Mouse (Mus musculus): ENCODE results near the gene Ndrg2. TPM values are rescaled to one million over a fixed set of nuclear protein-coding genes. Genes with fewer than 3 reads are reported as not detected.
"Not testable (repeated sequence)": the region's sequence is repeated elsewhere in the genome, so short reads cannot be mapped to it uniquely, and the experiment has no call there.

Ndrg2 gene
- polyA plus RNA-seq, 1 experiment: 24.7 TPM

- Histone ChIP-seq H3K4me3 (ENCODE audit: insufficient read depth, poor library complexity, severe bottlenecking) (no peak overlapping the region), H3K79me2 (ENCODE audit: control insufficient read depth, insufficient read depth) (no peaks in the 10 kb centered on the region), H3K79me3 (ENCODE audit: low read depth) (no peaks in the 10 kb centered on the region), H3K27me3 (ENCODE audit: control insufficient read depth, insufficient read depth, insufficient read length) (no peaks in the 10 kb centered on the region), H3ac (ENCODE audit: control insufficient read depth, insufficient read length, low read depth) (no peak overlapping the region), H3K36me3 (ENCODE audit: control insufficient read depth, insufficient read depth) (no peaks in the 10 kb centered on the region)
- TF ChIP-seq FOSL1 (IDR thresholded peaks at IDR 0.05; ENCODE audit: insufficient read depth, low read length, poor library complexity, severe bottlenecking): no peak
These were observed 15.5 kb upstream of the Ndrg2 start for GRCm38 (mm10) chr14:51929309-51929943.

GRCm38 (mm10) chr14:51926930-51927329 lies 13.0 kb upstream of the Ndrg2 start:
- H3ac ChIP-seq (ENCODE audit: control insufficient read depth, insufficient read length, low read depth); H3K79me2 ChIP-seq (ENCODE audit: control insufficient read depth, insufficient read depth); H3K27me3 ChIP-seq (ENCODE audit: control insufficient read depth, insufficient read depth, insufficient read length); H3K79me3 ChIP-seq (ENCODE audit: low read depth); H3K36me3 ChIP-seq (ENCODE audit: control insufficient read depth, insufficient read depth); H3K4me3 ChIP-seq (ENCODE audit: insufficient read depth, poor library complexity, severe bottlenecking): not testable (repeated sequence)

DNA sequence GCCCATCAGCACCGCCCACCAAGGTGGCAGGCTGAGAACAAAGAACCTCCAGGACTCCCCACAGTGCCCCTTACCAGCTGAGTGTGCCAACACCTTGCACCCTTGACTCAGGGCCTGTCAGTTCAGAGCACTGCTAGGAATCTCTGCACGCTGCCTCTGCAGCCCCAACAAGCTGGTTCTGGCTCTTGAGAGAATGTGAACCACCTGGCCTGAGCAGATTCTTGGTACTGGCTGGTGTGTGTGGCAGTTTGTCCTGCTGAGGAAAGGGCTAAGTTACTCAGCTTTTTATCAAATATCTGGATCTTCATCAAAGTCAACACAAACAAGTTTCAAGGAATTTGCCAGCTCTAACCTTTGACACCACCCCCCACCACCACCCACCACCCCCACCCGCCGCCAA lies 9.5 kb upstream of the Ndrg2 start:
- H3ac ChIP-seq (ENCODE audit: control insufficient read depth, insufficient read length, low read depth): no peak overlapping the region
- no peaks in the 10 kb centered on the region for H3K36me3 ChIP-seq (ENCODE audit: control insufficient read depth, insufficient read depth)
- H3K27me3 ChIP-seq (ENCODE audit: control insufficient read depth, insufficient read depth, insufficient read length): peaks cover 6% of the 10 kb centered on the region
- H3K4me3 ChIP-seq (ENCODE audit: insufficient read depth, poor library complexity, severe bottlenecking): no peak overlapping the region
- no peaks in the 10 kb centered on the region for H3K79me2 ChIP-seq (ENCODE audit: control insufficient read depth, insufficient read depth)
- H3K79me3 ChIP-seq (ENCODE audit: low read depth): no peaks in the 10 kb centered on the region
- no peak for TF ChIP-seq MYOG (IDR thresholded peaks at IDR 0.05; ENCODE audit: control insufficient read depth, extremely low read depth, insufficient read length)
- TF ChIP-seq CTCF (IDR thresholded peaks at IDR 0.05; ENCODE audit: control insufficient read depth, insufficient read depth, insufficient read length): no peak
- no peak for TF ChIP-seq MYOD1 (IDR thresholded peaks at IDR 0.05; ENCODE audit: control insufficient read depth, insufficient read length, low read depth)
- TF ChIP-seq FOSL1 (IDR thresholded peaks at IDR 0.05; ENCODE audit: insufficient read depth, low read length, poor library complexity, severe bottlenecking): no peak
- no peak for TF ChIP-seq USF1 (IDR thresholded peaks at IDR 0.05; ENCODE audit: low read depth)
- TF ChIP-seq CEBPB (IDR thresholded peaks at IDR 0.05; ENCODE audit: low read depth): no peak
- no peak for TF ChIP-seq MAX (IDR thresholded peaks at IDR 0.05)

DNA sequence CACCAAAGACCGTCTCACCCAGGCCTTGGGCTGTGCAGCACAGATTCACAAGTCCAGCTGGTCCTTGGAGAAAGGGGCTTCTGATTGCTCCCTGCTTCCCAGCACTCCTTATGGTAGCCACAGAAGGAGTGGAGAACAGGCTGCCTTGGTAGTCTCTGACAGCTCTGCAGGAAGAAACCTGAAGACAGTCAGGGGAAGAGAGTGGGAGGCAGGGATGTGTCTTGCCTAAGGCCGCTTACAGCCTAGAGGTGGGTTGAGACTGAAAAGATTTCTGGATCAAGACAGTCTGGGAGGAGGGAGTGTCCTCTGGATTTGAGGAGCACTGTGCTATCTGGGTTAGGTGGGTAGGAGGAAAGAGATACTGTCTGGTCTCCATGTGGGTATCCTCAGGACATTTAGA lies 9.0 kb upstream of the Ndrg2 start:
- TF ChIP-seq CTCF (IDR thresholded peaks at IDR 0.05; ENCODE audit: control insufficient read depth, insufficient read depth, insufficient read length) (no peak), FOSL1 (IDR thresholded peaks at IDR 0.05; ENCODE audit: insufficient read depth, low read length, poor library complexity, severe bottlenecking) (no peak), MYOG (IDR thresholded peaks at IDR 0.05; ENCODE audit: control insufficient read depth, extremely low read depth, insufficient read length) (no peak), USF1 (IDR thresholded peaks at IDR 0.05; ENCODE audit: low read depth) (no peak), MAX (IDR thresholded peaks at IDR 0.05) (no peak), MYOD1 (IDR thresholded peaks at IDR 0.05; ENCODE audit: control insufficient read depth, insufficient read length, low read depth) (no peak), CEBPB (IDR thresholded peaks at IDR 0.05; ENCODE audit: low read depth) (no peak)
- Histone ChIP-seq H3K4me3 (ENCODE audit: insufficient read depth, poor library complexity, severe bottlenecking) (no peak overlapping the region), H3K27me3 (ENCODE audit: control insufficient read depth, insufficient read depth, insufficient read length) (peaks cover 6% of the 10 kb centered on the region), H3K79me2 (ENCODE audit: control insufficient read depth, insufficient read depth) (no peaks in the 10 kb centered on the region), H3K79me3 (ENCODE audit: low read depth) (no peaks in the 10 kb centered on the region), H3K36me3 (ENCODE audit: control insufficient read depth, insufficient read depth) (no peaks in the 10 kb centered on the region), H3ac (ENCODE audit: control insufficient read depth, insufficient read length, low read depth) (no peak overlapping the region)

- no peaks in the 10 kb centered on the region for H3K79me2 ChIP-seq (ENCODE audit: control insufficient read depth, insufficient read depth)
- TF ChIP-seq MAX (IDR thresholded peaks at IDR 0.05) (no peak), CEBPB (IDR thresholded peaks at IDR 0.05; ENCODE audit: low read depth) (no peak), MYOD1 (IDR thresholded peaks at IDR 0.05; ENCODE audit: control insufficient read depth, insufficient read length, low read depth) (no peak), CTCF (IDR thresholded peaks at IDR 0.05; ENCODE audit: control insufficient read depth, insufficient read depth, insufficient read length) (no peak), USF1 (IDR thresholded peaks at IDR 0.05; ENCODE audit: low read depth) (no peak), FOSL1 (IDR thresholded peaks at IDR 0.05; ENCODE audit: insufficient read depth, low read length, poor library complexity, severe bottlenecking) (no peak), MYOG (IDR thresholded peaks at IDR 0.05; ENCODE audit: control insufficient read depth, extremely low read depth, insufficient read length) (no peak)
- no peaks in the 10 kb centered on the region for H3K79me3 ChIP-seq (ENCODE audit: low read depth)
- H3K36me3 ChIP-seq (ENCODE audit: control insufficient read depth, insufficient read depth): no peaks in the 10 kb centered on the region
- no peak within 1 kb of the TSS for H3ac ChIP-seq (ENCODE audit: control insufficient read depth, insufficient read length, low read depth)
- no peak within 1 kb of the TSS for H3K4me3 ChIP-seq (ENCODE audit: insufficient read depth, poor library complexity, severe bottlenecking)
- H3K27me3 ChIP-seq (ENCODE audit: control insufficient read depth, insufficient read depth, insufficient read length): peaks cover 6% of the 10 kb centered on the region
These were observed 8.6 kb upstream of the Ndrg2 start, which contains the start of gene Rnase13 for GRCm38 (mm10) chr14:51922571-51922865. Gene Rnase13 (minus strand): TSS chr14:51922773.

- Histone ChIP-seq H3K27me3 (ENCODE audit: control insufficient read depth, insufficient read depth, insufficient read length) (peaks cover 6% of the 10 kb centered on the region), H3K4me3 (ENCODE audit: insufficient read depth, poor library complexity, severe bottlenecking) (no peak overlapping the region), H3ac (ENCODE audit: control insufficient read depth, insufficient read length, low read depth) (no peak overlapping the region), H3K79me3 (ENCODE audit: low read depth) (no peaks in the 10 kb centered on the region), H3K36me3 (ENCODE audit: control insufficient read depth, insufficient read depth) (no peaks in the 10 kb centered on the region), H3K79me2 (ENCODE audit: control insufficient read depth, insufficient read depth) (no peaks in the 10 kb centered on the region)
- TF ChIP-seq MYOG (IDR thresholded peaks at IDR 0.05; ENCODE audit: control insufficient read depth, extremely low read depth, insufficient read length) (no peak), CEBPB (IDR thresholded peaks at IDR 0.05; ENCODE audit: low read depth) (no peak), CTCF (IDR thresholded peaks at IDR 0.05; ENCODE audit: control insufficient read depth, insufficient read depth, insufficient read length) (no peak), FOSL1 (IDR thresholded peaks at IDR 0.05; ENCODE audit: insufficient read depth, low read length, poor library complexity, severe bottlenecking) (no peak), MAX (IDR thresholded peaks at IDR 0.05) (no peak), USF1 (IDR thresholded peaks at IDR 0.05; ENCODE audit: low read depth) (no peak), MYOD1 (IDR thresholded peaks at IDR 0.05; ENCODE audit: control insufficient read depth, insufficient read length, low read depth) (no peak)
These were observed 8.0 kb upstream of the Ndrg2 start for GRCm38 (mm10) chr14:51921759-51922570.

Measured in C2C12 (cell line).